Mouse (Mus musculus) cortical plate, adult 2 months (tissue): ENCODE results near the gene Wdr66. TPM values are rescaled to one million over a fixed set of nuclear protein-coding genes. Genes with fewer than 3 reads are reported as not detected.

Source experiments
- H3K27ac ChIP-seq: fragments of 200-500 bp; 2 replicates; pipeline ENCODE4 v1.5.1; 2012; ENCODE audit warnings: low read length, control low read depth, inconsistent platforms; ENCODE audit not compliant: insufficient read depth
- H3K4me1 ChIP-seq: fragments of 200-500 bp; 2 replicates; pipeline ENCODE4 v1.6.1; 2011; ENCODE audit warnings: low read length; ENCODE audit not compliant: control insufficient read depth, insufficient read depth
- H3K4me3 ChIP-seq: fragments of 200-500 bp; 2 replicates; pipeline ENCODE4 v1.5.1; 2011; ENCODE audit warnings: mild to moderate bottlenecking, low read length, control low read depth; ENCODE audit not compliant: insufficient read depth
- CTCF ChIP-seq: fragments of 200-500 bp; IDR thresholded peaks from 2 replicates; pipeline ENCODE4 v1.5.1; 2011; ENCODE audit warnings: mild to moderate bottlenecking, control low read depth, low read length; ENCODE audit not compliant: insufficient read depth; ENCODE audit errors: extremely low read depth
- POLR2A ChIP-seq: fragments of 200-500 bp; IDR thresholded peaks from 2 replicates; pipeline ENCODE4 v1.6.1; 2011; ENCODE audit warnings: mild to moderate bottlenecking, low read length, control low read depth; ENCODE audit not compliant: insufficient read depth; ENCODE audit errors: extremely low read depth
- polyA plus RNA-seq: library from polyadenylated mRNA; depleted of rRNA; stranded (reverse); fragments of >200 nt; gene quantifications from 2 replicates; pipeline ENCODE4 v1.2.3, GENCODE M21; 2012

The Wdr66 gene
- polyA plus RNA-seq, 1 experiment = 6.7 TPM

DNA sequence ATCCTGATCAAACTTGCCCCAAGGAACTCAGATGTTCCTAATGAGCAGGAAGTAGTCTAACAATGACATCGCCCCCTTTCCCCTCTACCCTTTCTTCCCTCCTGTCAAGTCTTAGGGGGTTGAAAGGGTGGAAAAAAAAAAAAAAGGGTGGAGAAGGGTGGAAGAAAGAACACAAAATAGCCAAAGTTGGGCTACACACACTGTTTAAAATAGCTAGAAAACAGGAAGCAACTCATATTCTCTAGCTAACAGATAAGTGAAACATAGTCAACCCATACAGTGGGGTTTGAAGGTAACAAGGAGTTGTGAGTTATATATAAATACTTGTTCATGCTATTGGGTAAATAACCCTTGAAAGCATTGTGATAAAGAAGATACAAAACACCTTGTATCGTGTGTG, 19.7 kb upstream of the Wdr66 start:
- Histone ChIP-seq H3K4me1 (peaks cover 8% of the 10 kb centered on the region; the same call in 1 of the 2 replicates), H3K4me3 (no peak overlapping the region), H3K27ac (no peak overlapping the region)
- TF ChIP-seq POLR2A (no peak), CTCF (no peak)

DNA sequence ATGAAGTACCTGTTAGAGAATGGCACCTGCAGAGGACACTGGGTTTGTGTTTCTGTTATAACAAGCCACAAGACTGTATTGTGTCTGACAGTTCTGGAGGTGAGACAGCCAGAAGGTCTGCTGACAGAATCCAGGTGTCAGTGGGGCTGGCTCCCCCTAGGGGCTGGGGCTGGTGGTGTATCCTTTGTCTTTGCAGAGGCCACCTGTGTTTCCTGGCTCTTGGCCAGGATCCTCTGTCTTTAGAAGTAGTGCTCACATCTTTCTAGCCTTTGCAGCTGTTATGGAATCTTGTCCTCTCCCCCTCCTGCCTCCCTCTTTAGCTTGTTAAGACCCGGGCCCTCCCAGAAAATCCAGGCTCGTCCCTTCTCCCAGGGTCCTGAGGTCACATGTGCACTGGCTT, 16.2 kb upstream of the Wdr66 start:
- no peak overlapping the region for H3K27ac ChIP-seq
- peak; percentile 42 for TF ChIP-seq CTCF
- TF ChIP-seq POLR2A = no peak
- no peak overlapping the region for H3K4me3 ChIP-seq
- H3K4me1 ChIP-seq = peaks cover 4% of the 10 kb centered on the region; the same call in 1 of the 2 replicates

GRCm38 (mm10) chr5:123236426-123236825, 15.5 kb upstream of the Wdr66 start:
- H3K4me1 ChIP-seq = peaks cover 4% of the 10 kb centered on the region; the same call in 1 of the 2 replicates
- TF ChIP-seq POLR2A (no peak), CTCF (no peak)
- no peak overlapping the region for H3K27ac ChIP-seq
- no peak overlapping the region for H3K4me3 ChIP-seq

GRCm38 (mm10) chr5:123239501-123239900, 12.4 kb upstream of the Wdr66 start:
- TF ChIP-seq POLR2A (no peak), CTCF (no peak)
- Histone ChIP-seq H3K27ac (no peak overlapping the region), H3K4me3 (no peak overlapping the region), H3K4me1 (peaks cover 4% of the 10 kb centered on the region; the same call in 1 of the 2 replicates)

GRCm38 (mm10) chr5:123245518-123245917, 6.4 kb upstream of the Wdr66 start:
- no peaks in the 10 kb centered on the region for H3K4me1 ChIP-seq
- no peak overlapping the region for H3K27ac ChIP-seq
- no peak overlapping the region for H3K4me3 ChIP-seq
- TF ChIP-seq CTCF = peak; percentile 66
- TF ChIP-seq POLR2A = no peak

DNA sequence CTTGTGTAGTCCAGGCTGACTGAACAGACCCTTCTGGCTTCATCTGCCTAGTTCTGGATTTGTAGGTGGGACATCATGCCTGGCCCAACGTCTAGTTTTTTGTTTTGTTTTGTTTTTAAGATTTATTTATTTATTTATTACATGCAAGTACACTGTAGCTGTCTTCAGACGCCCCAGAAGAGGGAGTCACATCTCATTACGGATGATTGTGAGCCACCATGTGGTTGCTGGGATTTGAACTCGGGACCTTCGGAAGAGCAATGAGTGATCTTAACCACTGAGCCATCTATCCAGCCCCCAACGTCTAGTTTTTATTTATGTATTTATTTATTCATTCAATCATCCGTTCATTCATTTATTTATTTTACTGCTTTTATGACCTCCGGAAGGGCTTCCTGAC, 512 bp upstream of the Wdr66 start:
- no peak overlapping the region for H3K27ac ChIP-seq
- no peaks in the 10 kb centered on the region for H3K4me1 ChIP-seq
- no peak overlapping the region for H3K4me3 ChIP-seq
- TF ChIP-seq CTCF (no peak), POLR2A (no peak)

GRCm38 (mm10) chr5:123256841-123257755, 5.2 kb downstream of the Wdr66 start:
- H3K4me1 ChIP-seq = peaks cover 3% of the 10 kb centered on the region; the same call in 1 of the 2 replicates
- no peak for TF ChIP-seq CTCF
- no peak for TF ChIP-seq POLR2A
- no peak overlapping the region; the same call in 1 of the 2 replicates for H3K4me3 ChIP-seq
- peak overlapping the region; percentile 80 for H3K27ac ChIP-seq

- Histone ChIP-seq H3K4me3 (no peak overlapping the region), H3K27ac (no peak overlapping the region)
- peak; percentile 31; the same call in 1 of the 2 replicates for TF ChIP-seq CTCF
- TF ChIP-seq POLR2A = no peak
Observed at GRCm38 (mm10) chr5:123258990-123259389, 7.1 kb downstream of the Wdr66 start.

DNA sequence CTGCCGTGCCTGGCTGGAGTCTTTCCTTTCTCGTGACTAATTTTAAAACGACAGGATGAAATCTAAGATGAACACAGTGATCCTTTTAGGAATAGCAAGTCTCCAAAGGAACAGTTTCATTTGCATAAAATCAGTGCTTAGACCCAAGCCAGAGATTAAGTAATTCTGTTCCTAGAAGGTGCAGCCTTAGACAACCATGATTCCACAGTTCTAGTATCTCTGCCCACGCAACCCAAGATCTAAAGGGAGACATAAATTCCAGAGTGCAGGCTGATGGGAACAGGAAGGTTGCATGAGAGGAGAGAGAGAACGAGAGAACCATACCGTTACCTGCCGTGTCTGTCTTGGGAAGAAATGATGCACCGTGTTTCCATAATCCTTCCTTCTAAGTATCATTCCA, 8.8 kb downstream of the Wdr66 start:
- no peak for TF ChIP-seq POLR2A
- TF ChIP-seq CTCF = no peak

More at GRCm38 (mm10) chr5:123258990-123259389, 7.1 kb downstream of the Wdr66 start:
- H3K4me1 ChIP-seq = peaks cover 3% of the 10 kb centered on the region; the same call in 1 of the 2 replicates

DNA sequence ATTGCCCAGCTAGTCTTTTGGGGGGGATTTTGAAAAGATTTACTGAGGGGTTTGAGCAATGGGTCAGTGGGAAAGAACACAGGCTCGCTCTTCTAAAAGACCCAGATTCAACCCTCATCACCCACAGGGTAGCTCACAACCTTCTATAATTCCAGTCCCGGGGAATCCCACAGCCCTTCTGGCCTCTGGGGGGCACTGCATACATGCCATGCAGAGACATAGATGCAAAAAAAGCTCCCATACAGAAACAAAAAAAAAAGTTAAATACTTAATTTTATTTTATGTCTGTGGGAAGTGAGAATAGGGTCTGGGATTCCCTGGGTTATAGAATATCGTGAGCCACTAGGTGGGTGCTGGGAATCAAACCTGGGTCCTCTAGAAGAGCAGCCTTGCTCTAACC, 15.0 kb downstream of the Wdr66 start:
- Histone ChIP-seq H3K4me1 (no peaks in the 10 kb centered on the region), H3K27ac (no peak overlapping the region), H3K4me3 (no peak overlapping the region)
- TF ChIP-seq POLR2A = no peak
- TF ChIP-seq CTCF = no peak

More for the DNA sequence above, 8.8 kb downstream of the Wdr66 start:
- no peak overlapping the region for H3K4me3 ChIP-seq
- no peak overlapping the region for H3K27ac ChIP-seq
- peaks cover 3% of the 10 kb centered on the region; the same call in 1 of the 2 replicates for H3K4me1 ChIP-seq
